Mouse (Mus musculus): Measurements from ENCODE around the gene Tfap2c. TPM values are rescaled to one million over a fixed set of nuclear protein-coding genes. Genes with fewer than 3 reads are reported as not detected.

Tfap2c gene
- polyA plus RNA-seq, 1 experiment from 2014 or later, result 8.9 TPM

GRCm38 (mm10) chr2:172520616-172521371 is 28.6 kb upstream of the Tfap2c start:
- no peak for DNase-seq (ENCODE audit: low spot score)
- WGBS, result 84% methylated on average over 9 of the region's 9 CpGs
- H3K27ac ChIP-seq (replicated peaks; ENCODE audit: low read depth, low read length), result no peak overlapping the region
- ATAC-seq (ENCODE audit: low read depth), result no peak
- H3K27me3 ChIP-seq (replicated peaks; ENCODE audit: control insufficient read depth, insufficient read depth, low read length), result no peaks in the 10 kb centered on the region
- no peak overlapping the region for H3K9ac ChIP-seq (ENCODE audit: low read depth, low read length)
- H3K4me1 ChIP-seq (ENCODE audit: control insufficient read depth, insufficient read depth, low read length), result no peaks in the 10 kb centered on the region
- H3K9me3 ChIP-seq (ENCODE audit: control insufficient read depth, low read length), result no peaks in the 10 kb centered on the region
- H3K36me3 ChIP-seq (ENCODE audit: control insufficient read depth, insufficient read depth, low read length), result no peaks in the 10 kb centered on the region
- H3K4me3 ChIP-seq (ENCODE audit: low read depth, low read length), result no peak overlapping the region
- no peak overlapping the region for H3K4me2 ChIP-seq (ENCODE audit: low read depth, low read length)

GRCm38 (mm10) chr2:172522528-172522927 is 26.9 kb upstream of the Tfap2c start:
- Histone ChIP-seq H3K4me3 (ENCODE audit: low read depth, low read length) (no peak overlapping the region), H3K9me3 (ENCODE audit: control insufficient read depth, low read length) (no peaks in the 10 kb centered on the region), H3K27me3 (replicated peaks; ENCODE audit: control insufficient read depth, insufficient read depth, low read length) (no peaks in the 10 kb centered on the region), H3K9ac (ENCODE audit: low read depth, low read length) (no peak overlapping the region), H3K36me3 (ENCODE audit: control insufficient read depth, insufficient read depth, low read length) (no peaks in the 10 kb centered on the region), H3K4me1 (ENCODE audit: control insufficient read depth, insufficient read depth, low read length) (no peaks in the 10 kb centered on the region), H3K27ac (replicated peaks; ENCODE audit: low read depth, low read length) (no peak overlapping the region), H3K4me2 (ENCODE audit: low read depth, low read length) (no peak overlapping the region)
- 79% methylated on average over 12 of the region's 12 CpGs for WGBS
- ATAC-seq (ENCODE audit: low read depth) (no peak), DNase-seq (ENCODE audit: low spot score) (no peak)

GRCm38 (mm10) chr2:172527175-172527574 is 22.2 kb upstream of the Tfap2c start:
- H3K4me1 ChIP-seq (ENCODE audit: control insufficient read depth, insufficient read depth, low read length), result no peaks in the 10 kb centered on the region
- no peaks in the 10 kb centered on the region for H3K9me3 ChIP-seq (ENCODE audit: control insufficient read depth, low read length)
- no peaks in the 10 kb centered on the region for H3K27me3 ChIP-seq (replicated peaks; ENCODE audit: control insufficient read depth, insufficient read depth, low read length)
- WGBS, result 84% methylated on average over 8 of the region's 8 CpGs
- H3K27ac ChIP-seq (replicated peaks; ENCODE audit: low read depth, low read length), result no peak overlapping the region
- no peak for DNase-seq (ENCODE audit: low spot score)
- no peaks in the 10 kb centered on the region for H3K36me3 ChIP-seq (ENCODE audit: control insufficient read depth, insufficient read depth, low read length)
- ATAC-seq (ENCODE audit: low read depth), result no peak
- no peak overlapping the region for H3K9ac ChIP-seq (ENCODE audit: low read depth, low read length)
- no peak overlapping the region for H3K4me2 ChIP-seq (ENCODE audit: low read depth, low read length)
- no peak overlapping the region for H3K4me3 ChIP-seq (ENCODE audit: low read depth, low read length)

- peaks cover 5% of the 10 kb centered on the region; the same call in 1 of the 2 replicates for H3K4me1 ChIP-seq (ENCODE audit: control insufficient read depth, insufficient read depth, low read length)
- no peak overlapping the region for H3K27ac ChIP-seq (replicated peaks; ENCODE audit: low read depth, low read length)
- H3K27me3 ChIP-seq (replicated peaks; ENCODE audit: control insufficient read depth, insufficient read depth, low read length), result peaks cover 62% of the 10 kb centered on the region
- H3K9ac ChIP-seq (ENCODE audit: low read depth, low read length), result no peak overlapping the region
- ATAC-seq (ENCODE audit: low read depth) (no peak), DNase-seq (ENCODE audit: low spot score) (no peak)
- 33% methylated on average over 4 of the region's 4 CpGs for WGBS
- 0 out of 2 replicates have a peak, but pooled peaks cover 6% of the 10 kb centered on the region for H3K9me3 ChIP-seq (ENCODE audit: control insufficient read depth, low read length)
- H3K4me2 ChIP-seq (ENCODE audit: low read depth, low read length), result no peak overlapping the region
- no peak overlapping the region for H3K4me3 ChIP-seq (ENCODE audit: low read depth, low read length)
- no peaks in the 10 kb centered on the region for H3K36me3 ChIP-seq (ENCODE audit: control insufficient read depth, insufficient read depth, low read length)
Measured at GRCm38 (mm10) chr2:172543987-172544386, 5.4 kb upstream of the Tfap2c start.

GRCm38 (mm10) chr2:172544601-172545127 is 4.7 kb upstream of the Tfap2c start:
- WGBS, result 13% methylated on average over 6 of the region's 6 CpGs

GRCm38 (mm10) chr2:172545592-172546235 is 3.7 kb upstream of the Tfap2c start:
- no peaks in the 10 kb centered on the region for H3K9me3 ChIP-seq (ENCODE audit: control insufficient read depth, low read length)
- no peaks in the 10 kb centered on the region for H3K36me3 ChIP-seq (ENCODE audit: control insufficient read depth, insufficient read depth, low read length)
- no peak overlapping the region for H3K4me3 ChIP-seq (ENCODE audit: low read depth, low read length)
- DNase-seq (ENCODE audit: low spot score) (no peak), ATAC-seq (ENCODE audit: low read depth) (no peak)
- H3K27ac ChIP-seq (replicated peaks; ENCODE audit: low read depth, low read length), result no peak overlapping the region
- 12% methylated on average over 35 of the region's 35 CpGs for WGBS
- no peak overlapping the region for H3K9ac ChIP-seq (ENCODE audit: low read depth, low read length)
- peaks cover 80% of the 10 kb centered on the region for H3K27me3 ChIP-seq (replicated peaks; ENCODE audit: control insufficient read depth, insufficient read depth, low read length)
- peaks cover 17% of the 10 kb centered on the region for H3K4me1 ChIP-seq (ENCODE audit: control insufficient read depth, insufficient read depth, low read length)
- H3K4me2 ChIP-seq (ENCODE audit: low read depth, low read length), result no peak overlapping the region

More at GRCm38 (mm10) chr2:172544601-172545127, 4.7 kb upstream of the Tfap2c start:
- Histone ChIP-seq H3K4me2 (ENCODE audit: low read depth, low read length) (no peak overlapping the region), H3K36me3 (ENCODE audit: control insufficient read depth, insufficient read depth, low read length) (no peaks in the 10 kb centered on the region), H3K9me3 (ENCODE audit: control insufficient read depth, low read length) (0 out of 2 replicates have a peak, but pooled peaks cover 5% of the 10 kb centered on the region), H3K4me1 (ENCODE audit: control insufficient read depth, insufficient read depth, low read length) (peaks cover 6% of the 10 kb centered on the region), H3K27ac (replicated peaks; ENCODE audit: low read depth, low read length) (no peak overlapping the region), H3K27me3 (replicated peaks; ENCODE audit: control insufficient read depth, insufficient read depth, low read length) (peaks cover 69% of the 10 kb centered on the region), H3K9ac (ENCODE audit: low read depth, low read length) (no peak overlapping the region), H3K4me3 (ENCODE audit: low read depth, low read length) (no peak overlapping the region)
- DNase-seq (ENCODE audit: low spot score) (no peak), ATAC-seq (ENCODE audit: low read depth) (no peak)

GRCm38 (mm10) chr2:172546551-172546950 is 2.8 kb upstream of the Tfap2c start:
- no peak overlapping the region for H3K4me3 ChIP-seq (ENCODE audit: low read depth, low read length)
- 0 out of 2 replicates have a peak overlapping the region, but pooled peaks have one; percentile 32 for H3K4me2 ChIP-seq (ENCODE audit: low read depth, low read length)
- 23% methylated on average over 16 of the region's 16 CpGs for WGBS
- H3K9ac ChIP-seq (ENCODE audit: low read depth, low read length), result no peak overlapping the region
- peaks cover 23% of the 10 kb centered on the region for H3K4me1 ChIP-seq (ENCODE audit: control insufficient read depth, insufficient read depth, low read length)
- no peak for DNase-seq (ENCODE audit: low spot score)
- H3K36me3 ChIP-seq (ENCODE audit: control insufficient read depth, insufficient read depth, low read length), result no peaks in the 10 kb centered on the region
- ATAC-seq (ENCODE audit: low read depth), result no peak
- H3K9me3 ChIP-seq (ENCODE audit: control insufficient read depth, low read length), result no peaks in the 10 kb centered on the region
- no peak overlapping the region for H3K27ac ChIP-seq (replicated peaks; ENCODE audit: low read depth, low read length)
- peaks cover 88% of the 10 kb centered on the region for H3K27me3 ChIP-seq (replicated peaks; ENCODE audit: control insufficient read depth, insufficient read depth, low read length)

GRCm38 (mm10) chr2:172547116-172547515 is 2.3 kb upstream of the Tfap2c start:
- Histone ChIP-seq H3K4me2 (ENCODE audit: low read depth, low read length) (peak overlapping the region; percentile 32), H3K4me3 (ENCODE audit: low read depth, low read length) (peak overlapping the region; percentile 21; the same call in 1 of the 2 replicates), H3K9ac (ENCODE audit: low read depth, low read length) (no peak overlapping the region), H3K4me1 (ENCODE audit: control insufficient read depth, insufficient read depth, low read length) (peaks cover 25% of the 10 kb centered on the region), H3K27me3 (replicated peaks; ENCODE audit: control insufficient read depth, insufficient read depth, low read length) (peaks cover 93% of the 10 kb centered on the region), H3K27ac (replicated peaks; ENCODE audit: low read depth, low read length) (no peak overlapping the region), H3K9me3 (ENCODE audit: control insufficient read depth, low read length) (no peaks in the 10 kb centered on the region), H3K36me3 (ENCODE audit: control insufficient read depth, insufficient read depth, low read length) (no peaks in the 10 kb centered on the region)
- DNase-seq (ENCODE audit: low spot score) (peak; percentile 81), ATAC-seq (ENCODE audit: low read depth) (peak; percentile 58)
- 1% methylated on average over 20 of the region's 21 CpGs for WGBS
